Mouse (Mus musculus) myocyte (in vitro differentiated cells): ENCODE measurements around the gene 2310033P09Rik. TPM values are rescaled to one million over a fixed set of nuclear protein-coding genes. Genes with fewer than 3 reads are reported as not detected.

ENCODE experiments used
- H3K27me3 ChIP-seq: one replicate; pipeline ENCODE4 v1.6.1; 2011; ENCODE audit not compliant: control insufficient read depth, insufficient read depth, insufficient read length
- H3K36me3 ChIP-seq: one replicate; pipeline ENCODE4 v1.6.1; 2011; ENCODE audit not compliant: control insufficient read depth, insufficient read depth
- H3K4me2 ChIP-seq: one replicate; pipeline ENCODE4 v1.6.1; 2011; ENCODE audit warnings: low read depth, control low read depth
- H3K4me3 ChIP-seq: one replicate; pipeline ENCODE4 v1.5.1; 2011; ENCODE audit warnings: mild to moderate bottlenecking, control low read depth, moderate library complexity
- H3K79me2 ChIP-seq: one replicate; pipeline ENCODE4 v1.6.1; 2011; ENCODE audit not compliant: control insufficient read depth, insufficient read depth
- H3ac ChIP-seq: one replicate; pipeline ENCODE4 v1.6.1; 2011; ENCODE audit not compliant: control insufficient read depth, insufficient read length
- CEBPB ChIP-seq: IDR thresholded peaks from 2 replicates; pipeline ENCODE4 v1.6.1; 2011; ENCODE audit warnings: mild to moderate bottlenecking, moderate library complexity; ENCODE audit not compliant: poor library complexity, insufficient read depth, severe bottlenecking
- E2F4 ChIP-seq: IDR thresholded peaks from one replicate; pipeline ENCODE4 v1.6.1; 2011; ENCODE audit warnings: mild to moderate bottlenecking, control low read depth, moderate library complexity; ENCODE audit not compliant: insufficient read depth
- MAX ChIP-seq: IDR thresholded peaks from one replicate; pipeline ENCODE4 v1.6.1; 2011; ENCODE audit warnings: low read depth, mild to moderate bottlenecking, control low read depth
- MYOD1 ChIP-seq, 3 experiments: IDR thresholded peaks; one replicate each; pipeline ENCODE4 v1.6.1; 2011; ENCODE audit warnings: control low read depth in 2 of 3, low read depth in 2 of 3, mild to moderate bottlenecking in 2 of 3, moderate library complexity in 1 of 3; ENCODE audit not compliant: insufficient read length in 2 of 3, control insufficient read depth in 1 of 3
- MYOG ChIP-seq, 3 experiments: IDR thresholded peaks; one replicate each; pipeline ENCODE4 v1.6.1; 2011; ENCODE audit warnings: control low read depth in 2 of 3, low read depth in 2 of 3, mild to moderate bottlenecking in 2 of 3; ENCODE audit not compliant: insufficient read length in 2 of 3, control insufficient read depth in 1 of 3, insufficient read depth in 1 of 3
- POLR2A ChIP-seq: IDR thresholded peaks from one replicate; pipeline ENCODE4 v1.6.1; 2011; ENCODE audit warnings: low read depth, mild to moderate bottlenecking, control low read depth, moderate library complexity; ENCODE audit not compliant: insufficient read length
- POLR2AphosphoS2 ChIP-seq: IDR thresholded peaks from one replicate; pipeline ENCODE4 v1.6.1; 2011; ENCODE audit warnings: low read depth, control low read depth; ENCODE audit not compliant: insufficient read length
- REST ChIP-seq: IDR thresholded peaks from one replicate; pipeline ENCODE4 v1.6.1; 2011; ENCODE audit warnings: mild to moderate bottlenecking, control low read depth, moderate library complexity; ENCODE audit not compliant: insufficient read depth, insufficient read length
- SRF ChIP-seq: IDR thresholded peaks from one replicate; pipeline ENCODE4 v1.6.1; 2011; ENCODE audit warnings: low read depth; ENCODE audit not compliant: control insufficient read depth, insufficient read length
- TCF12 ChIP-seq: IDR thresholded peaks from one replicate; pipeline ENCODE4 v1.6.1; 2011; ENCODE audit warnings: mild to moderate bottlenecking, control low read depth; ENCODE audit not compliant: poor library complexity, insufficient read depth, severe bottlenecking
- TCF3 ChIP-seq: IDR thresholded peaks from one replicate; pipeline ENCODE4 v1.6.1; 2011; ENCODE audit warnings: low read depth, control low read depth; ENCODE audit not compliant: insufficient read length
- USF1 ChIP-seq: IDR thresholded peaks from one replicate; pipeline ENCODE4 v1.6.1; 2011; ENCODE audit warnings: low read depth, mild to moderate bottlenecking, control low read depth, moderate library complexity
- polyA plus RNA-seq: library from polyadenylated mRNA; unstranded; fragments of >200 nt; fragmentation: generic; extraction: Trizol; gene quantifications from one replicate; pipeline ENCODE4 v1.2.1, GENCODE M21; 2012; ENCODE audit warnings: missing spikeins

Gene 2310033P09Rik
- polyA plus RNA-seq, 1 experiment = 13.3 TPM

DNA sequence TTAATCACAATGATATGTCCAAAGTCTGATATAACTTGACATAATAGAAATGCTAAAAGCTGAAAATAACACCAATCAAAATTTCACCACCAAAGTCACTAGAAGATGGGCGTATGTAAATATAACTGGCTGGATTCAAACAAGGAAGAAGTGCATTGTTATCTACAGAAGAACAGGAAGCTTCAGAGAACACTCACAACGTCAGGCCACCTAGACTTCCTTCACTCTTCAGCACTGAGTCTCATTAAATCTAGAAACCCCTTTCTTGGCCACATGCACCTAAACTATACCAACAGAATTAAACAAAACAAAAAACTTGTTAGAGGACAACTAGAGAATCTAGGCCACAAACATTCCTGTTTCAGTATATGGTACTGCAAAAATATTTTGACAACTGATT is 16.3 kb downstream of the 2310033P09Rik start:
- H3K36me3 ChIP-seq = peaks cover 7% of the 10 kb centered on the region
- TF ChIP-seq MAX (no peak), TCF12 (no peak), MYOD1 (IDR thresholded peaks at IDR 0.05; ENCODE audit: control insufficient read depth in 1 of 3, insufficient read length in 2 of 3, low read depth in 2 of 3) (no peak), TCF3 (no peak), POLR2A (no peak), REST (no peak), POLR2AphosphoS2 (no peak), USF1 (no peak), SRF (no peak), MYOG (IDR thresholded peaks at IDR 0.05; ENCODE audit: control insufficient read depth in 1 of 3, insufficient read depth in 1 of 3, insufficient read length in 2 of 3, low read depth in 2 of 3) (no peak), CEBPB (no peak), E2F4 (no peak)
- H3K79me2 ChIP-seq = peaks cover 85% of the 10 kb centered on the region
- no peaks in the 10 kb centered on the region for H3K27me3 ChIP-seq
- H3ac ChIP-seq = no peak overlapping the region
- H3K4me3 ChIP-seq = no peak overlapping the region
- H3K4me2 ChIP-seq = peak overlapping the region; percentile 96

DNA sequence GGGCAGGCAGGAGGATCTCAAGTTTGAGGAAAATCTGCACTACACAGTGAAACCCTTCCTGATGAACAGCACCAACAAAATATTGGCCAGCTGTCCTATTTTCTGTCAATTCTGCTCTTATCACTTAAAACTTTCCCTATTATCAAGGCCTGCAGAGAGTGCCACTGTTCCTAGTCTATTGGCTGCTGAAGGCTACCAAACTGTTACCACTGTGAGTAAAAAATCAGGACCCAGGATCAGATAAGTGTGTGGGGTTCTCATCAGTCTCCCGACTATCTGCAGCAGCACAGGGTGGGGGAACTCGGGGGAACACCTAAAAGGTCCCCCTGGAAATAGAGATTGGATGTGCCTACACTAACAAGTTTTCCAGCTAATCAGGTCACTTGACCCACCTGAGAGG is 17.0 kb downstream of the 2310033P09Rik start:
- no peak for TF ChIP-seq POLR2A
- no peak for TF ChIP-seq MYOG (IDR thresholded peaks at IDR 0.05; ENCODE audit: control insufficient read depth in 1 of 3, insufficient read depth in 1 of 3, insufficient read length in 2 of 3, low read depth in 2 of 3)
- H3K79me2 ChIP-seq = peaks cover 78% of the 10 kb centered on the region
- H3K4me3 ChIP-seq = peak overlapping the region; percentile 98
- no peak overlapping the region for H3ac ChIP-seq
- H3K36me3 ChIP-seq = peaks cover 7% of the 10 kb centered on the region
- H3K4me2 ChIP-seq = peak overlapping the region; percentile 96
- no peaks in the 10 kb centered on the region for H3K27me3 ChIP-seq

- H3K79me2 ChIP-seq = peaks cover 67% of the 10 kb centered on the region
- no peak for TF ChIP-seq TCF3
- TF ChIP-seq MYOD1 (IDR thresholded peaks at IDR 0.05; ENCODE audit: control insufficient read depth in 1 of 3, insufficient read length in 2 of 3, low read depth in 2 of 3) = peak; percentile 50 to 81 (median 70)
- TF ChIP-seq REST = no peak
- TF ChIP-seq MAX = no peak
- peak in 1 of 3 experiments; percentile 3 for TF ChIP-seq MYOG (IDR thresholded peaks at IDR 0.05; ENCODE audit: control insufficient read depth in 1 of 3, insufficient read depth in 1 of 3, insufficient read length in 2 of 3, low read depth in 2 of 3)
- H3K4me3 ChIP-seq = peak overlapping the region; percentile 98
- peak overlapping the region; percentile 96 for H3K4me2 ChIP-seq
- no peak overlapping the region for H3ac ChIP-seq
- H3K36me3 ChIP-seq = peaks cover 7% of the 10 kb centered on the region
- no peaks in the 10 kb centered on the region for H3K27me3 ChIP-seq
Observed at GRCm38 (mm10) chr11:59226251-59226650, 18.1 kb downstream of the 2310033P09Rik start.

DNA sequence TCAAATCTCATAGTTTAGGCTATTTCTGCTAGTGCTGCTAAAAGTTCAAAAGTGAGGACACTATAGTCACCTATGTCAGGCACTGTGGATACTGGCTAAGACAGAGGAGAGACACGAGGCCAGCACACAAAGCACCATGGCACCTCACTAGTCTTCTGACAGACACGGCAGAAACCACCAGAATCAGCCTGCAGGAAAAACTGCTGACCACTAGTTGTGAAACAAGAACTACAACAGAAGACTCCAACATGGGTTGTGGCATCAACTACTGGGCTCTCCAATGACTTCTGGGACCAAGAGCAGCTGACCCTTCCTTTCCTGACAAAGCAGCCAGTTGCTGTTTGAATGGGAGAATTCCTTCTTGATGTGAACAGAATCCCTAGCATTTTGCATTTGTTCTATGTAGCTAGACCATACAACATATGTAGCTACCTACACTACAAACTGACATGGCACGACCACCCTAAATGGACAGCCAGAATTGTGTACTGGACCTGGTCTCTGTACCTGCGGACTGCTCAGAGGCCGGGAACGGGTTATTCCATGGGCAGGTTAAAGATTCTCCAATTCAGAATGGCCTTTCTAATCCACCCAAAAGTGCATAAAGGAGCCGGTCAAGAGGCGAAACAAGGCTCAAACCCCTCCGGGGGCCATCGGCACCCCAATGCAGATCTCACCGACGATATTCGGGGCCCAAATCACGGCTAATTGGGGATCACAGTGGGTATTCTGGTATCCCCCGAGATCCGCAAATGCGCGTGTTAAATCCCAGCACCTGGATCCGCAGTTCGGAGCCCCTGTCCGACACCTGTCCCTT is 18.9 kb downstream of the 2310033P09Rik start:
- Histone ChIP-seq H3K4me3 (peak overlapping the region; percentile 98), H3ac (peak overlapping the region; percentile 89), H3K4me2 (peak overlapping the region; percentile 96), H3K36me3 (peaks cover 4% of the 10 kb centered on the region), H3K27me3 (no peaks in the 10 kb centered on the region), H3K79me2 (peaks cover 60% of the 10 kb centered on the region)
- TF ChIP-seq MYOD1 (IDR thresholded peaks at IDR 0.05; ENCODE audit: control insufficient read depth in 1 of 3, insufficient read length in 2 of 3, low read depth in 2 of 3) = no peak
- no peak for TF ChIP-seq POLR2A
- TF ChIP-seq MYOG (IDR thresholded peaks at IDR 0.05; ENCODE audit: control insufficient read depth in 1 of 3, insufficient read depth in 1 of 3, insufficient read length in 2 of 3, low read depth in 2 of 3) = no peak
- TF ChIP-seq POLR2AphosphoS2 = no peak
- TF ChIP-seq TCF12 = no peak
- TF ChIP-seq MAX = no peak
- TF ChIP-seq E2F4 = no peak
- TF ChIP-seq TCF3 = no peak
- TF ChIP-seq CEBPB = no peak
- no peak for TF ChIP-seq REST
- TF ChIP-seq USF1 = no peak
- TF ChIP-seq SRF = no peak

- peaks cover 53% of the 10 kb centered on the region for H3K79me2 ChIP-seq
- no peaks in the 10 kb centered on the region for H3K27me3 ChIP-seq
- H3K4me2 ChIP-seq = peak overlapping the region; percentile 96
- peaks cover 3% of the 10 kb centered on the region for H3K36me3 ChIP-seq
- TF ChIP-seq E2F4 (no peak), POLR2A (no peak), TCF3 (no peak), MYOD1 (IDR thresholded peaks at IDR 0.05; ENCODE audit: control insufficient read depth in 1 of 3, insufficient read length in 2 of 3, low read depth in 2 of 3) (no peak), REST (no peak), USF1 (no peak), CEBPB (no peak), TCF12 (no peak), POLR2AphosphoS2 (no peak), MYOG (IDR thresholded peaks at IDR 0.05; ENCODE audit: control insufficient read depth in 1 of 3, insufficient read depth in 1 of 3, insufficient read length in 2 of 3, low read depth in 2 of 3) (no peak), SRF (no peak), MAX (no peak)
- H3ac ChIP-seq = peak overlapping the region; percentile 89
- peak overlapping the region; percentile 98 for H3K4me3 ChIP-seq
Observed at GRCm38 (mm10) chr11:59227604-59228121, 19.5 kb downstream of the 2310033P09Rik start.
